Mouse (Mus musculus) cerebellum, adult 11 months (tissue): Measurements from ENCODE around the gene Fkbp5.
"Not testable (repeated sequence)": the region's sequence is repeated elsewhere in the genome, so short reads cannot be mapped to it uniquely, and the experiment has no call there.

Experiments
- DNase-seq: peaks from one replicate; pipeline ENCODE4 v3.0.0; 2022

The Fkbp5 gene

DNA sequence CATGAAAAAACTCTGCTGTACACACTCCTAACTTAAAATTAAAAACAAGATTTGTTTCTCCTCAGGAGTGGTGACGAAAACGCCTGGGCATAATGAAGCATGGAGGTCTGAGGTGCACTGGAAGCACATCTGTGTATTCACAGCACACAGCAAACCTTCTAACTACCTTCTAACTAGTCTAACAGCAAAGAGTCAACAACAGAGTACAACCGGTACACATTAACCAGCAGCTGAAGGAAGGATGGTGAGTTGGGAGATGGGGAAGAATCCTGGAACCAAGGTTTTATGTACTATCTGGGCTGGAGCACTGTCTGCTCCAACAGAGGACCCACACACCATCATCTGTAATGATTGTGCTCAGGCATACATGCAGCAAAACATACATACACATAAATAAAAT, 65.4 kb downstream of the Fkbp5 start:
- DNase-seq, result no peak

GRCm38 (mm10) chr17:28451487-28451886, 65.8 kb downstream of the Fkbp5 start:
- DNase-seq, result no peak

DNA sequence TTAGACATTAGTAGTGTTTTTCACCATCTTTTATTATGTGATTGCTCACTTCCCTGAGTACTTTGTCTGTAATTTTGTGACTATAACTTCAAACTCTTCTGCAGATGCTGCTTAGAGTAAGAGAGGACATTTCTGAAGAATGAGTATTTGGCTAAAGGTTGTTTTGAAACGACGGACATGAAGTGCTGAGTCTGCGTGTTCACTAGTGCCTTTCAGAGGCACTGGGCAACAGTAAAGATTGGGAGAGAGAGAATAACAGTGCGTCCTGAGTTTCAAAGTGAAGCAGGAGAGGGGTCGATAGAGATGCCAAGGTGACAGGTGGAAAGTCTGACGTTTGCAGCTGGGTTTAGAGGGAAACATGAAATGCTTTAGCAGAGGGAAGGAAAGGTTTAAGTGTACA, 69.1 kb downstream of the Fkbp5 start:
- no peak for DNase-seq

DNA sequence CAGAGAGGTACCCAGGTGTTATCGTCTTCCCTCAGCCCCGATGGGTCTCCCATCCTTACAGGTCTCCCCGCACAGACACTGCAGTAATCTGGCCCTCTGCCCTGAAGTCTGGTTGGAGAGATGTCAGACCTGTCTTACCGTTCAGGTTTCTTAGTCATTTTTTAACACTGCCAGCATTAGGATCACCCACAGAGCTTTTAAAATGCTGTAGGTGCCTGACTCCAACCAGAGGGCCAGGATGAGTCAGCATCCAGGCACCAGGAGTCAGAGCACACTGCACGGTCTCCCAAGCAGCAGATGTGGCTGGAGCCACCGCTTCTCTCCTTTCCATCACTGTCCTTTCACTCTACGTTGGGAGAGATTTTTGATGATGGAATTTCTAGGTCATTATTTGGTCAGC, 69.5 kb downstream of the Fkbp5 start:
- DNase-seq, result no peak

DNA sequence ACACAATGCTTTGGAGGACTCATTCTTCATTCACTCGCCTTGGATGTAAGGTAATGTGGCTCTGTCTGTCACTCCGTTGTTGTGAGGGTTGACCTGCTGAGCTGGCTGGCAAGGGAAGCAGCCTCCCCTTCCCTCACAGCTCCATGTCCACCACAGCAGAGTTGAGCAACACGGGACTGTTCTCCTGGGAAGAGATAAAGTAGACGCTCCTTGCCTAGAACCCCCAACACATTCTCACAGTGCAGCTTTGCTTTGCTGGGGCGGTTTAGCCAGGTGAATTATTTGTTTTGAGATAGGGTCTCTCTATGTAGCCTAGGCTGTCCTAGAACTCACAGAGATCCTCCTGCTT, 70.5 kb downstream of the Fkbp5 start:
- no peak for DNase-seq

DNA sequence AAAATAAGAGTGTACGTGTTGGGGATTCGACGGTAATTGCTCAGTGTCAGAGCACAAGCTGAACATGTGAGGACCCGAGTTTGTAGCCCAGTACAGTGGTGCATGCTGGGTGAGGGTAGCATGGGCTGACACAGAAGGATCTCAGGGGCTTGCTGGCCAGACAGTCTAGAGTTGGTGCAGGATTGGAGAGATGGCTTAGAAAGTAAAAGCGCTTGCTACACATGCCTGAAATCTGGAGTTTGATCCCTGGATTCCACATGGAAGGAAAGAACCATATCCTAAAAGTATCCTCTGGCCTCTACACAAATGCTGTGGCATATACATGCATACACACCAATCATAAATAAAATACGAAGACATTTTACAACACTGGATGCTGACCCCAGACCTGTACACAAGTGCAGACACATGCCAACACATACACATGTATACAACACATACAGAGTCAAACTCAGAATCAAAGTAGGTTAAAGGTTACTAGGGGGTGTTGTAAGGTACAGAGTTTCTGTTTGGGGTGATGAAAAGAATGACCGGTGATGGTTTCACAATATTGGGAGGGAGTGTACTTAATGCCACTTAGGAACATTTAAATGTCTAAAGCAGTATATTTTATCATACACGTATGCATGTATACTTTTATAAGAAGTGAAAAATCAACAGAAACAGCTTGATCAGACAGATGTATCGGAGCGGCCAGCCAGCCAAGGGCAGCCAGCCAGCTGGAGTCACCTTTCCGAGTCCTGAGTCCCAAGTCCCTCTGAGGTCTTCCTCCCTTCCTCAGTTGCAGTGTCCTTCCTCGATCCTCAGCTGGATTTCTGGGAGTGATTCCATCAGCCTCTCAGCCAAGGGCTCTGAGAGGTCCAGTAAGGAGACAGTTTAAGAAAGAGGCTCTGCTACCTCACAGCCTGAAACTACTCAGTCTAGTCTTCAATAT, 71.2 kb downstream of the Fkbp5 start:
- no peak for DNase-seq

DNA sequence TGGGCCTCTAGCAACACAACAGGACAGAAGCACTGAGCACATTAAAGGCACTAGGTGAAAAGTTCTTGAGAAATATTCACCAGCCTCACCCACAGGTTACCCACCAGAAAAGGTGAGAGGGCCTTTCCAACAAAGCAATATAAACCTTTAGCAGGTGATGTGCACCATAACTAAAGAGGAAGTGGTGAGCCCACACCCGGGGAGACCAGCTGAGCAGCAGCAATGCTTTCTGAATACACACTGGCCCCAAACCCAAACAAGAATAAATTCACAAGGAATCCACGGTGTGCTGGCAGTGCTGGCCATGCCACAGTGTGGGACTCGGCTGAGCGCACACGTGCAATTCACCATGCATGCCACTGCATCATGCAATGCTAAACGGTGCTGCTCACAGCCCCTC, 74.7 kb downstream of the Fkbp5 start:
- no peak for DNase-seq

GRCm38 (mm10) chr17:28438342-28439115, 78.8 kb downstream of the Fkbp5 start:
- DNase-seq, result no peak

DNA sequence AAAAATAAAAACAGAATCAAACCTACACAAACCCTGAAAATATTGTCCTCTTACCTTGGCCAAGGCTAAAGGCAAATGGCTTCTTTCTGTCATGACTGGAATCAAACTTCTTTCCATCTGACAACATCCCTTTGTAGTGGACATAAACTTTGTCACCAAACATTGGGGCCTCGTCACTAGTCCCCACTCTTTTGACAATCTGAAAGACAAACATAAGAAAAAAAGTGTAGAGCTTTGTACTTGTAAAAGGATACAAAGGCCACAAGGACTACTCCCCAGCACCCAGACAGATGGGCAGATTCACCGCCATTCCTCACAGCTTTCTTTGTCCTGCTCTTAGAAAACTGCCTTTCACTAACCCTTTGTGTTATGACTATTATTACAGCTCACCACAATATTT, 79.4 kb downstream of the Fkbp5 start:
- no peak for DNase-seq

GRCm38 (mm10) chr17:28434921-28435485, 82.3 kb downstream of the Fkbp5 start:
- DNase-seq, result no peak

DNA sequence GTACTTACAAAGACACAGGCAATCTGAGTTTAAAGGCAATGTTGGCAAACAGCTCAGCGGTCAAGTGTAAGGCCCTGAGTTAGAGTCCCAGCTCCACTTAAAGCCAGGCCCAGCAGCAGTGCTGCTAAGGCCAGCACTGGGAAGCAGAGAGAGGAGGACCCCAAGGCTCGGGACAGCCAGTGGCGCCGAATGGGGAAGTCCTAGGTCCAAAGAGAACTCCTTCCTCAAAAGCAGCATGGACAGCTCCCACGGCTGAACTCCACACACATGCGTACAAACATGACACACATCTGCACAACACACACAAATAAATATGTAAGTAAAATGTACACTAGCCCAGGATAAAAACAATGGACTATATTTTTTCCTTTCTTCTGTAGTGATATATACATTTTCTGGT, 84.3 kb downstream of the Fkbp5 start:
- DNase-seq, result no peak

DNA sequence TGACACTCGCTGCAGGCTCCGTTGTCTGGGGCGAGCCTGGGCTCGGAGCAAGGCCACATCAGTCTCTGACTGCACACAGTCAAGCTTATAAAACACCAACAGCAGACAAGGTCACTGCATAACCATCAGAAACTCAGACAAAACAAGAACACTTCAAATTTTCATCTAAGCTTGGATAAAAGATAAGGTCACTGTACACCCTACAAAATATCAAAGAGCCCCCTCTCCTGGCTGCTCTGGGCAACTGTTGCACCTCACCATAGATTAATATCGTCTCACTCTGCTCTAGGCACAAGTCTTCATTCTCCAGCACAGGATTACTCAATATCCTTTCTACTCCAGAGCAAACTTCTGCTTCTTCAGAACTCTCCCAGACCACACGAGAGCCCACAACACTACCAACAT, 85.4 kb downstream of the Fkbp5 start:
- DNase-seq, result no peak

- DNase-seq, result no peak
These were observed 86.3 kb downstream of the Fkbp5 start for GRCm38 (mm10) chr17:28431038-28431437.

GRCm38 (mm10) chr17:28428474-28429258, 88.7 kb downstream of the Fkbp5 start:
- DNase-seq, result no peak

DNA sequence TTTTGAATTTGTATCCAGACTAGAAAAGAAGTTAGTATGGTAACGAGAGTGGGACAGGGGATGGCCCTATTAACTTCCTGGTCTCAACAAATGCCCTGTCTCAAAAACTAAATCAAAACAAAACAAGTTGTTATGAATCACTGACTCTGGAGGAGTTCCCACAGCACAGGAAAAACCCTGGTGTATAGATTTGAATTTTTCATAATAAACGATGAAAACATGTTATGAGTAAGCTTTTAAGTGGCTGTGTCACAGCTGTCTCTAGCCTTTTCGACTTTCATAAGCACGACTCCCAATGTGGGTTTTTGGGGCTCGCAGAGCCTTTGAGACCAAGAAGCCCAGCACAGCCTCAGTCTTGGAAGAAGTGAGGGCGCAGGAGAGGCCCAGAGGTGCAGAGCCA, 89.7 kb downstream of the Fkbp5 start:
- DNase-seq, result no peak

DNA sequence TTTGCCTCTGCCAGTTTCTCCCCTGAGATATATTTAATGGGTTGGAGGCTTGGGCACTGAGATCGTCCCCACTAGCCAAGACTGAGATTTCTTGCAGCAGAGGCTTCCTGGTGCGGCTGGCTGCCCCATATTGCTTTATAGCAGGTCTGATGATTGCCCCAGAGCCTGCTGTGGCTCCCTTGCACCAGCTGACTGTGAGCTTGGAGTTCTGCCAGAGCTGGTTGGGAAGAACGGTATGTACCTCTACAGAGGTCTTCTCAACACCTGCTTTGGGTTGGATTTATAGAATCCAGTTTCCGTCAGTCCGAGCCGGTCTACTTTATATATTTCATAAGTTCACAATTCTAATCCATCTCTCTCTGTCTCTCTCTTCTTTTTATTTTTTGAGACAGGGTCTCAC, 93.0 kb downstream of the Fkbp5 start:
- DNase-seq, result no peak

- DNase-seq, result no peak
These were observed 96.3 kb downstream of the Fkbp5 start for GRCm38 (mm10) chr17:28421071-28421470.

- DNase-seq, result no peak
These were observed 96.9 kb downstream of the Fkbp5 start for GRCm38 (mm10) chr17:28420229-28421051.

- no peak for DNase-seq
These were observed 97.7 kb downstream of the Fkbp5 start for GRCm38 (mm10) chr17:28419636-28420035.

DNA sequence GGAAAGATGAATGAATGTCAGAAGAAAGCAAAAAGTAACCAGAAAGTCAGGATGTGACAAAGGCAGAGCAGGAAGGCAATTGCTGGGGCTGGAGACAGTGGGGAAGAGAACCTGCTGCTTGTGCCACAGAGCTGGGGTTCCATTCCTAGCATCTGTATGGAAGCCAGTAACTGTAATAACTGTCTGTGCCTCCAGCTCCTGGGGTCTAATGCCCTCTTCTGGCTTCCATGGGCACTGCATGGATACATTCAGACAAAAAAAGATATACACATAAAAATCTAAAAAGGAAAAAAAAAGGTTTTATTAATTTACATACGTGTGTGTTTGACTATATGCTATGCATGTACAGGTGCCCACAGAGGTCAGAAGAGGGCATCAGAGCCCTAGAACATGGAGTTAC, 98.4 kb downstream of the Fkbp5 start:
- DNase-seq, result no peak

DNA sequence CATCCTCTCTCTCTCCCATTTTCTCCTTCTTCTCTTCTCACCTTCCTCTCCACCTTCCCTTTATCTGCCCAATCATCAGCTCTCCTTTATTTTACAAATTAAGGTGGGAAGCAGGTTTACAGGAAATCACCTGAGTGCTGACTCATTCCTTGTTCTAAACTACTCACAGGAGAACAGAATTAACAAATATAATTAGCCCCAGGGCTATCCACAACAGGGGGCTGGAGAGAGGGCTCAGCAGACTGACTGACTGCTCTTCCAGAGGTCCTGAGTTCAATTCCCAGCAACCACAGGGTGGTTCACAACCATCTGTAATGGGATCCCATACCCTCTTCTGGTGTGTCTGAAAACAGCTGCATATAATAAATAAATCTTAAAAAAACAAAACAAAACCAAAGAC, 98.8 kb downstream of the Fkbp5 start:
- not testable (repeated sequence) for DNase-seq

DNA sequence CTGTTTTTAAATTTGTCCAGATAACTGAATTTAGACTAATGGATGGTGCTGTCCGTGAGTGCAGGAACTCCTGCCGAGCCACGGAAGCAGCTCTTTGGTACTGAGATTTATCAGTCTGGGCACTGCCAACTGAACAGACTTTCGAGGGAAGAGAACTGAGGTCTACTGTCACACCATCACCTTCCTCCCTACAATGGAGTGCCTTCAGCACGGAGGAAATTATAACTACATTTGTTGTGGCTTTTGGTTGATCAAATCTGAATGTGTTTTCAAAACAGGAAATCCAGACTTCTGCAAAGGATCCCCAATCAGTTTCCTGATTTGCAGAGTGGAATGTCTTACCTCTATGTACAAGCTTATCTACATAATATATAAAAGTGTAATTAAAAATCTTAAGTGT, 99.6 kb downstream of the Fkbp5 start:
- no peak for DNase-seq
